Mouse (Mus musculus) frontal cortex, postnatal 25 days (tissue): ENCODE data around the gene B3gnt2.

Experiments used
- DNase-seq, 2 experiments: peaks; one replicate each; pipeline ENCODE4 v3.0.0; 2022; ENCODE audit warnings: low spot score in 2 of 2

The B3gnt2 gene

DNA sequence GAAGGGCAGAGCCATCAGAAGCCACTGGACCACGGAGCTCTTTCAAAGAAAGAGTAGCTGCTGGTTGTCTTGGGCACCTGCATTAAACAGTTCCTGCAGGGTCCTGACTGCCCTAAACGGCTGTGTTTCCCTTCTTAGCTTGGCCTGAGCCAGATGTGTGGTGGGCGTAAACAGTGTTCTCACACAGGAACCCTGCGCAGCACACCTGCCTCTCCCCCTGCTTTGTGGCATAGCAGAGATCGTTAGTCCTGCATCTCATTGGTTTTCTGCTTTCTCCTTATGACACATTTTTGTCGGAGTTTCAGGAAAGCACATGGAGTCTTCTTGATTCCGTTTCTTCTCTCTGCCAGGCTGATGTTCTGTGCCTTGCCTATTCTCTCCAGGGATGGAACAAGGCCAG lies 44.9 kb downstream of the B3gnt2 start:
- DNase-seq: no peak

DNA sequence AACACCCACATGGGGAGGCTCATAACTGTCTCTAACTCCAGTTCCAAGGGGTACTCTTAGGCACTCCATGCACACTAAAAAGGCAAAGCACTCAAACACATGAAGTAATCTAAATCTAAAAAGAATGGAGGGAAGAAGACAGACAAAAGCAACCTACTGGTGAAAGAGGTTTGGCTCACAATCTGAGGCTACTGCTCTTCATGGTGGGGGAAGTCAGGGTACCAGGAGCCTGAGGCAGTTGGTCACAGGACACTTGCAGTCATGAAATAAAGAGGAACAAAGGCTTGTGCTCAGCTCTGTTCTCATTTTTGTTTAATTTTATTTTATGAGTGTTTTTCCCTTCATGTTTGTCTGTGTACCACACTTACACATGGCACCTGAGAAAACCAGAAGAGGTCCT lies 45.6 kb downstream of the B3gnt2 start:
- DNase-seq: no peak

DNA sequence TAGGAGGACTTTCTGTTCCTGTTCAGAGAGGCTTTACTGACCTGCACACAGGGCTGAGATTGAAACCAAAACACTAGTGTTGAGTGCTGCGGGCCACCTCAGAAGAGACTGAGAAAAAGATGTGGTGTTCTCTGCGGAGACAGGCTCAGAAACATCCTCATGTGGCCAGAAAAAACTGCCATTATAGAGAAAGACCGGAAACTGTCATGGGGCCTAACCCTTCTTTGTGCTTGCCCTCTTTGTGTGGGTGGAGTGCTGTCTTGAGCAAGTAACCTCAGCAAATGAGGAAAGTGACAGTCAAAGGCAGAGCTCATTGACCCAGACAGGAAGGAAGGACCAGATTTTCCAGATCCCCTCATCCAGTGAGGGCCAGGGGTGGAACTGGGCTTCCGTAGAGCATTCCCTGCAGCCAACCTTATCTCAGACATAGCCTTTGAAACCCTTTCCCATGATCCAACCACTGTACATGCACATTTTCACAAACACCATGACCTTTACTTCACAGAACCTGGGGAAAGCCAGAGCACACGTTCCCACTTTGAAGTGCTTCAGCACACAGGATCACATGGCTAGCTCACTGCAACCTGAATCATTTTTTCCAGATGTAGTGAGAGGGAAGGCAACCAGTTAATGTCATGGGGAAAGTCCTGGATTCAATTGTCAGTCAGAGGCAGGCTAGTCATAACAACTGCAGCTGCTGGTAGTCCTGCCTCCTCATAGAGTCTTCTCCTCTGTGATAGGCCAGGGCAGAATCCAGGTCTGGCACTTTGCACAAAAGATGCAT lies 46.6 kb downstream of the B3gnt2 start:
- DNase-seq: no peak

DNA sequence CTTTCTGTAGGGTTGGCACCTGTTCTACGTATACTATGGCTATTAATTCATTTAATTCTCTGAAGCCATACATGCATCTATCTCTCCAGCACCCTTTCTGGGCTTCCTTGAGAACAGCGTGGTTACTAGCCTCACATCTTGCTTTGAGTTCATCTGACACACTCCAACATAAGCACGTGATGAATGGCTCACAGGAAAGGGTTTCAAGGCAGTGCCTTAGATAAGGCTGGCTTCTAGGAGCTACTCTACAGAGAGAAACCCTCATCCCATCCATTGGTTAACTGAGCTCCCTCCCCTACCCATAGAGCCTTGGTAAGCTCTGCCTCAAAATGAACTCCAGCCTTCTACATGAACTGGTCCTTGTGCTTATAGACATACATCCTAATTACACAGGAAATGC lies 47.3 kb downstream of the B3gnt2 start:
- no peak for DNase-seq

DNA sequence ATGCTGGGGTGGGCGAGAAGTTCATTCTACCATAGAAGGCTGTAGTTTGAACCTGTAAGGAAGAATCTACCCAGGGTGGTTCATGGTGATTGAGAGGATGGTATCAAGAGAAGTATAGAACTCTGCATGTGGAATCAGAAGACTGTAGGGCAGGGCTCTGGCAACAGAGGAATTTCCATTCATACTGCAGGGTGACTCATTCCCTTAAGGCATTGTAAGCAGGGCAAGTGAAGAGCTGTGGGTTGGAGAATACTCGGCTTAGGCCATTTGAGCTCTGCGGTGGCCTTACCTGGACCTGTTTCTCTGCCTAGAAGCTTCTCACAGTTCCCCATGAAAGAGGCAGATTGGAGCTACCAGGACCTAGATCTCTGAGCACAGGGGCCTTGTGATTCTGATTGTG lies 49.3 kb downstream of the B3gnt2 start:
- no peak for DNase-seq

DNA sequence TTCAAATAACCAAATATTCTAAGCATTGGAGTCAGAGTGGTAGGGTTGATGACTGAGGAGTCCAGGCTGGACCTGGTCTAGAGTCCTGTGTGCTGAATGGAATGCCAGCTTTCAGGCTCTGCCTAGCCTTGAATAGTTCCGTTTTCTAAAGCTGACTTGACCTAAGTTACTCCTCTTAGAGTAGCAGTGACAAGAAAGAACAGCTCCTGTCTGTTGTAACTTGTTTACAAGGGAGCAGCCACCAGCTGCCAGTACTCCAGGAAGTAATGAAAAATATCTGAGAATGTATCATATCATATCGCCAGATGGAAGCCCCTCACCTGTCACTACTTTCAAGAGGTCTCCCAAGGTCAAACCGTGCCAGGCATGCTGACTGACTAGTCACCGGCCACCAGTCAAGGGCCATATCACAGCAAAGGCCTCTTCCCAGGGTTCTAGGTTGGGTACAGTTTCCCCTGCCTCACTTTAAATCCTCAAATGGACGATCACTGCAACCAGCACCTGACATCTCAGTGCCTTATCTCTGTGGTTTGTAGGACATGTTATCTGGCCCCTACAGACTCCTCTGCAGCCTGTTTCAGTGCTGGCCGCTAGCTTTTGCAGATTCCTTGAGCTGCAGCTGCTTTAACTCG lies 51.2 kb downstream of the B3gnt2 start:
- no peak for DNase-seq

DNA sequence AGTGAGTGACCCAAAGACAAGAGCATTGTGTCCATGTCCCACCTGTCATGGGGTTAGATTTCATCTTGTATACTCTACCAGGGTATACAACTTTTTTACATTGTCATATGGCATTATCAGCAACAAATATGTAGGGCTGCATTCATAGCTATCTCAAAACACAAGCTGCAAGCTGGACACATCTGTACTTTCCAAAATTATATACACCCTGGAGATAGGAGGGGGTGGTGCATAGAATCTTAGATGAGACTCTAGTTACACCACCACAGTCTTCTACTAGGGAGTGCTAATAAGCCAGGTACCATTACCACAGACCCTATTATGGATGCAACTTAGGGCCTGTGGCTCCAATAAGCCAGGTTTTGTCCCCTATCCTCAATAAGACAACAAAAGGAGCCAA lies 52.7 kb downstream of the B3gnt2 start:
- no peak for DNase-seq

DNA sequence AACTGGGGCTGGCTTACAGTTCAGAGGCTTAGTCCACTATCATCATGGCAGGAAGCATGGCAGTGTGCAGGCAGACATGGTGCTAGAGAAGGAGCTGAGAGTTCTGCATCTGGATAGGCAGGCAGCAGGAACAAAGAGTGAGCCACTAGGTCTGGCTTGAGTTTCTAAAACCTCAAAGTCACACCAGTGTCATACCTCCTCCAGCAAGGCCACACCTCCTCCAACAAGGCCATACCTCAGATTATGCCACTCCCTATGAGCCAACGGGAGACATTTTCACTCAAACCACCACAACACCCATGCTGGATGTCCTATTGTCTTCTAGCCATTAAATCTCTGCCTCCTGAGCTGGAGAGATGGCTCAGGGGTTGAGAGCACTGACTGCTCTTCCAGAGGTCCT lies 55.6 kb downstream of the B3gnt2 start:
- DNase-seq: no peak

DNA sequence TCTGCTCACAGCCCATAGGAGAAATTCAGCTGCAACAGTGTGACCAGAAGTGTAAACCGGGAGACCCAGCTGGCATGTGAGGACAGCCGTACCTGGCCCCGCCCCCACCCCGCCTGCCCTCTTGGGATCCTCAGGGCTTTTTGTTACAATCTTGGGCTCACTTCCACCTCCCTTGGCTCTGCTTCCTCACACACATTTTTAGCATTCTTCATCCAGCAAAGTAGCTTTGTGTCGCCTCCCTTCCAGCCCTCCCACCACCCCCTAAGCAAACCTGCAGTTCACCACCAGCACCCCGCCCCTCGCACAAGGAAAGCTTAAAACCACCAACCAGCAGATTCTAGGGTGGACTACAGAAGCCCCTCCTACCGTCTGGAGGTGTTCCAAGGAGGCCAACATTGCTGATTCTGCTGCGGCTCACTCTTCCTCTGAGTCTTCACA lies 60.8 kb downstream of the B3gnt2 start:
- DNase-seq: no peak

DNA sequence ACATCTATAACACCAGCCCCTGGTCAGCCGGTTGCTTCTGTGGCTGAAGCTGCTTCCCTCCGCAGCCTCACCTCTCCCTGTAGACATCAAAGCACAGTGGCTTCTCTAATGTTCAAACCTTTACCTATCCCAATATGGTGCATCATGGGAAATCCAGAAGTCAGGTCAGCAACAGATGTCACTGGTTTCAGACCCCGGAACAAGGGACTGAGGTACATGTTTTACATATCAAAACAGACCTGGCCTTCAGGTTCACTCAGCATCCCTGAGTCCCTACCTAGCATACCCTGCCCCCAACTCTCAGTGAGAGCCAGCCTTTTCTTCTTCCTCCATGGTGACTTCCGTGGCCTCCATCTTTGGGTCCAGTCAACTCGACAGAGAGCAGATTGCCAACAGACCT lies 61.8 kb downstream of the B3gnt2 start:
- no peak for DNase-seq

DNA sequence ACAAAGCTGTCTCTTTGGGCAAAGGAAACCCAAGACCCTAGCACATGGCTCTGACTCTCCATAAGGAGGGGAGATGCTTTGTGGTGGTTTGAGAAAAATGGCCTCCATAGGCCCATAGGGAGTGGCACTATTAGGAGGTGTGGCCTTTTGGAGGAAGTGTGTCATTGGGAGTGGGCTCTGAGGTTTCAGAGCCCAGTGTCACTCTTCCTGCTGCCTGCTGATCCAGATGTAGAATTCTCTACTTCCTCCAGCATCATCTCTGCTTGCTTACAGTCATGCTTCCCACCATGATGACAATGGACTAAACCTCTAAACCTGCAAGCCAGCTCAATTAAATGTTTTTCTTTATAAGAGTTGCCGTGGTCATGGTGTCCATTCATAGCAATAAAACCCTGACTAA lies 66.0 kb downstream of the B3gnt2 start:
- DNase-seq: no peak

DNA sequence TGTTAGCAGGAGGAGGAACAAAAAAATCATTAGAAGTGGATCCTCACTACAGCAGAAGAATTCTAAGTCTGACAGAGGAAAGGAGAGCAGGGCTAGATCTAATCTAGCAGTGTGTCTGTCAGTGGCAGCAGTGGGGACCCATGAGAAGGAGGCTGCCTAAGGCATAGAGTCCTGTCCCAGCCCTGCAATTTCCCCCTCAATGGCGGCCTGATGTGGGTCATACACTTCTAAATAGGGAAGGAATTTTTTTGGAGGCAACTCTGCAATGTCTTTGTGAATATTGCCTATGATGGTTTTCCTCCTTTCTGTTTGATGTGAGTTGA lies 66.9 kb downstream of the B3gnt2 start:
- no peak for DNase-seq

DNA sequence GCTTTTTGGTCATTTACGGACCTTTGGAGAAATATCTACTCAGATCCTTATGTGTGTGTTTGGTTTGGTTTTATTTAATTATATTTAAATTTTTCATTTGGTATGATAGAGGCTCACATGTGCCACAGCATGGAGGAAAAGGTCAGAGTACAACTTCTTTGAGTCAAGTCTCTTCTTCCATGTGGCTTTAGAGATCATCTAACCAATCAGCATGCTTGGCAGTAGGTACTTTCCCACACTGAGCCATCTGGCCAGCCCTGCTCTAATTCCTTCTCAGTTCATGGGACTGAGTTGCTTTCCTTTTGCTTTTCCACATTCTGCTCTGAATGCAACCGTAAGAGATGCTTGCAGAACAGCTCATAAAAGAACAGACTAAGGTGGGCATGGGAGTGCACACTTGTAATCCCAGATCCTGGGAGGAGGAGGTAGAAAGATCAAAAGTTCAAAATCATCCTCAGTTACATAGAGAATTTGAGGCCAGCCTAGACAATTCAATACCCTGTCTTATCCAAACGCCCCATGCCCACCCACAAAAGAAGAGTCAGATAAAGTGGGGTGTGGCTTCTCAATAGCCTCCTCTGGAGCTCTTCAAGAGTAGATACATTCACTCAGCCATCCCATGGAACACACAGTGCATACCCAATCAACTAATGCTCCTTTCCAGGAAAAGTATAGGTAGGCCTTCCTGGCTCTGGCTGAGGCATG lies 67.4 kb downstream of the B3gnt2 start:
- DNase-seq: no peak

DNA sequence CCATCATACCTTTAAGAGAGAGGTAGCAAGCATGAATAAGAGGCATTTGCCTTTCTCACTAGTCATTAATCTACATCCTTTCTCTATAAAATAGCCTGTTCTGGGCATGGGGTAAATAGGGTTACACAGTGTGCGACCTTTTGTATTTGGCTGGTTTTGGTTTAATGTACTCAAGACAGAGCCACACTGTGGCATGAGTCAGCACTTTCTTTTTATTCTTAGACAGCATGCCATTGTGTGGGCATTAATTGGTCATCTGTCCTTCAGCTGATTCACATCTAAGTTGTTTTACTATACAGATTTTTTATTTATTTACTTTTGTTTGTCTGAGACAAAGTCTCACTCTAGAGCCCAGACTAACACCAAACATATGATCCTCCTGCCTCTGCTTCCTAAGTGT lies 68.6 kb downstream of the B3gnt2 start:
- DNase-seq: no peak

DNA sequence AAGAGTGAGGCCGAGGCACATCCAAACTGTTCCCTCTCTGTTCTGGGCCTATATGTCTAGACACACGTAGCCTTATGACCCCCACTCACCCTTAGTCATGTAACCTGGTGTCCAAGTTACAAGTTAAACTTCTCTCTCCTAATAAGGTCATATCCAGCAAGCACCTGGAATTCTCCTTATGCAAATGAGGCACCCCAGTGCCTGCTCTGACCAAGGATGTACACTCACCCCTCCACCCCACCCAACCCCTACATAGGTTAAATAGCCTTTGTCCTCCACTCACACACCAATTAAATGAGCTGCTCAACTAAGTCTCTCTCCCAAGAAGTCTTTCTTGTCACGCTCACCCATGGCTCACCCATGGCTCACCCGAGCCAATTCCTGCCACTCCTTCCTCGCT lies 69.0 kb downstream of the B3gnt2 start:
- DNase-seq: no peak

DNA sequence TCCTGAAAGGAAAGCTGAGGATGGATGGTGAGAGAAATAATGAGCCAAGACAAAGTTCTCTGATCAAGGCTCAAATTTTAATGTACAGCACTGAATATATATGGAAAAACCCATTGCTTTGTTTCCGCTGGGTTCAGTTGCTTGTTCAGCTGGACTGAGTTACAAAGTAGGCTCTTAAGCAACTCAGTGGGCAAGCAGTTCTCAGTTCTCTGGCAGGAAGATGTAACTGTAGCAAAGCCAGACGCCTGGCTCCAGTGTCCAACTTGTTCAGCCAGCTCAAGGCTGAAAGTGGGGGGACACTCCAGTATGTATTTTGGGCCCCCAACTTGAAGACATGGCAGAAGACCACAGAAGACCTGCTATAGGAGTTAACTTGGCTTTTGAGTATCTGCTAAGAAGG lies 72.9 kb downstream of the B3gnt2 start:
- DNase-seq: no peak

DNA sequence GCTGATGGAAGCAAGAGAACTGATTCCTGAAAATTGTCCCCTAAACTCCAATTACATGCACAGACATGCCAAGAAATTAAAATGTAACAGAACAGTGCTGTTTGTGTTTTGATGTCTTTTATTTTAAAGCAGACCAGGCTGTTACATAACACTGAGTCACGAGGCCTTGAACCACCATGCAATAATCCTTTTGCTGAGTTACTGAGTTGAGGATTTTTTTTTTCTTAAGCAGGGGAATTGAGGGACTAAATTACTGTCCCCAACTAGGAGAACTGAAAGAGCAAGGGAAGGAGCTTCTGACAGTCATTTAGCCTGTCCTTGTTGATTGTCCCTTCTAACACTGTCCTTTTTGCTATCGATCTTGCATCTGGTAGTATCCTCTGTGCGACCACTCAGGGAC lies 76.3 kb downstream of the B3gnt2 start:
- no peak for DNase-seq

DNA sequence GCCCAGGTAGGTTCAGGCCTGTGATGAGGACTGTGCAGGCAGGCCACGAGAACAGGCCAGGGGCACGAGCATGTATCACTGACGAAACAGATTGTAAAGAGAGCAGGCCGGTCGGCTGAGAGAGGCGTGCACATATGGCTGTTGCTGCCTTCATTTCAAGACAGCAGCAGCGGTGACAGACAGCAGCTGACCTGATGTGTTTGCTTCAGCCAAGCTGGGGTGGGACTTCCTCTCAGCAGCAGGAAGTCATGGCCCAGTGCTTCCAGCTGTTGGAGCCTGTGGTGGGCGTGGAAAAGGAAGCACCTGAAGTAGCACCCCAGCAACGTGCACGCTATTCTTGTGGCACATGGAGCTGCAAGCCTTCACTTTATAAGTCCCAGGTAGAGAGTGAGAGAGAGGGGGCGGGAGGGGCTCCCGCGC lies 78.0 kb downstream of the B3gnt2 start:
- no peak for DNase-seq

DNA sequence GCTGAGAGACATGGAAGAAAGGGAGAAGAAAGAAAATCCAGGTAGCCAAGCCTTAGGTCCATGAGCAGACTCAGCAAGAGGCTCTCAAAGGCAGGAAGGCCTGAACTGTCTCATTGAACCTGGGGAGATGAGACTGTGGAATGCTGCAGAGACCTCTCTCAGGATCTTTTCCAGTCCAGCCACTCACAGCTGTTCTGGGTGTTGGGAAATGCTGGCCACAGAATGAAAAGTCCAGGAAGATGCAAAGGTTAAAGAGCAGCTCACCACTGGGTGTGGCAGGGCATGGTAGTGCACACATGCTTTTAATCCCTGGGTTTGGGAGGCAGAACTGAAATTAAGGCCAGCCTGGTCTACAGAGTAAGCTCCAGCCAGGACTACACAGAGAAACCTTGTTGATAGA lies 79.6 kb downstream of the B3gnt2 start:
- DNase-seq: no peak

DNA sequence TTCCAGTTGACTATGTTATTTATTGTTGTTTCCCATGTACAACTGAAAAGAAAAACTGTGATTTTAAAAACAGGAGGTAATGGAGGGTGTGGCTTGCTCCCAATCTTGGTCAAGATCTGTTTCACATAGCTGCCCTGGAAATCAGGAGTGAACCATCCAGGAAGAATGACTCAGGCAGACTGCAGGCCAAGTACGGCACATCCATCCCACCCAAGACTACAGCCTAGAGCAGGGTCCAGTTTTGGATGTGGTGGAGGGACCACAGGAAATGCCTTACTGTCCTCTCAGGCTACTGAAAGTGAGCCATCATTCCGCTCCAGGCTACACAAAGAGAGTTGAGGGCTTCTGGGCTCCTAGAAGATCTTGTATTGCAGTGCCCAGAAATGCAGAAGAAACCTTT lies 80.0 kb downstream of the B3gnt2 start:
- DNase-seq: no peak

DNA sequence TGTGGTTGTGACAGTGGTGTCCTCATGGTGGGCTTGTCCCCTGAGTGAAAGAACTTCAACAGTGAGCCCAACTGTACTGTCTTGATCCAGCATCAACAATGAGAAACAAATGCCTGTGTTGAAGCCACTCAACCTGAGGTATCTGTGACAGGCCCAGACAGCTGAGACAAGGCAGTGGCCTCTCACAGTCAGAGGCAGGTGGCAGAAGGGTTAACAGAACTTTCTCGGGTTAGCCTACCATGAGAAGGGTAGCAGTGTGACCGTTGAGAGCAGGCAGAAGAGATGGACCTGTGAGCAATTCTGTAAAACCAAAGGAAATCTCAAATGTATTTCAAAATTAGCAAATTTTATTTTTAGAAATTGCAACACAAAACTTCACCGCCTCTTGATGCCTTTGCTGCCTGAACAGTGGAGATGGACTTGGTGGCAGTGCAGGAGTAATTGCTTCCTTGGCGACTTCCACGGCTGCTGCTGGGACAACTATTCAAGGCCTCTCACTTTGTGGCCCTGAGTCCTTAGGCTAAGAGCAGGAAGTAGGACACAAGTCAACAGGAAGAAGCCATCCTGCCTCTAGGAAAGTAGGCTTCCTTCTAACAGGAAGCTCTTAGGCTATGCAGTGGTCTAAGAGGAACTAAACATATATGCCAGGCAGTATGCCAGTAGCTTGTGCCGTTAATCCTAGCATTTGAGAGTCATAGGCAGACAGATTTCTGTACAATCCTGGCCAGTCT lies 80.8 kb downstream of the B3gnt2 start:
- no peak for DNase-seq

DNA sequence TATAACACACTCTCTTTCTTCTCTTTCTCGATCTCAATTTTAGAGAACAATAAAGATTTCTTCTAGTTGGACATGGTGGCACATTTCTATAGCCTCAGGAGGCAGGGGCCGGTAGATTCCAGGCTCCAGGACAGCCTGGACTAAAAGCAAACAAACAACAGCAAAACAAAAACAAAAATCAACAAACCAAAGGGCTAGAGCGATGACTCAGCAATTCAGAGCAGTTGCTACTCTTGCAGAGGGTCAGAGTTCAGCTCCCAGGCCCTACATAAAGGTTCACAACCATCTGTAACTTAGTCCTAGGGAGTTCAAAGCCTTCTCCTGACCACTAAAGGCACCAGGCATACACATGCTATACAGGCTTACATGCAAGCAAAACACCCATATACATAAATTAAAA lies 82.2 kb downstream of the B3gnt2 start:
- no peak for DNase-seq

DNA sequence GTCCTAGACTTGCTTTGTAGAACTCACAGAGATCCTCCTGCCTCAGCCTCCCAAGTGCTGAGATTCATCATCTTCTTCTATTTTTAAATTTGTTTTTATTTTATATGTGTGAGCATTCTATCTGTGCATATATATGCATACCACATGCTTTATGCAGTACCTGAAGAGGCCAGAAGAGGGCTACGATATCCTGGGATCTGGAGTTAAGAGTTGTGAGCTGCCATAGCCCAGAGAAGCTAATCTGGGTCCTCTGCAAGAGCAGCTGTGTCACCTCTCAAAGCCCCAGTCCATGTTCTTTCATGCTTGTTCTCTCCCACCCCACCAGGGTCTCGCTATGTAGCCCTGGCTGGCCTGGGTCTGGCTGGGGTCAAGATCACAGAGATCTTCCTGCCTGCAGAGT lies 83.2 kb downstream of the B3gnt2 start:
- DNase-seq: no peak
